Mouse (Mus musculus) thymus, adult 2 months (tissue): Measurements from ENCODE around the gene Unc13a. TPM values are rescaled to one million over a fixed set of nuclear protein-coding genes. Genes with fewer than 3 reads are reported as not detected.

Experiments used
- DNase-seq: peaks from one replicate; pipeline ENCODE4 v3.0.0; 2021
- H3K27ac ChIP-seq: fragments of 200-500 bp; 2 replicates; pipeline ENCODE4 v1.5.1; 2012; ENCODE audit warnings: low read length, control low read depth; ENCODE audit not compliant: control insufficient read depth, insufficient read depth
- H3K27me3 ChIP-seq: fragments of 200-500 bp; 2 replicates; pipeline ENCODE4 v1.6.1; 2012; ENCODE audit warnings: mild to moderate bottlenecking, low read length, moderate library complexity, mixed read lengths; ENCODE audit not compliant: control insufficient read depth, insufficient read depth
- H3K36me3 ChIP-seq: fragments of 200-500 bp; 2 replicates; pipeline ENCODE4 v1.6.1; 2012; ENCODE audit warnings: mild to moderate bottlenecking, low read length, moderate library complexity; ENCODE audit not compliant: control insufficient read depth, insufficient read depth
- H3K4me1 ChIP-seq: fragments of 200-500 bp; replicated peaks from 2 replicates; pipeline ENCODE4 v1.6.1; 2012; ENCODE audit warnings: low read length; ENCODE audit not compliant: control insufficient read depth, insufficient read depth
- H3K4me3 ChIP-seq: fragments of 200-500 bp; 2 replicates; pipeline ENCODE4 v1.5.1; 2012; ENCODE audit warnings: mild to moderate bottlenecking, low read length, control low read depth, moderate library complexity; ENCODE audit not compliant: control insufficient read depth, insufficient read depth
- CTCF ChIP-seq: fragments of 200-500 bp; IDR thresholded peaks from 2 replicates; pipeline ENCODE4 v1.5.1; 2012; ENCODE audit warnings: mild to moderate bottlenecking, control low read depth, low read length, moderate library complexity, borderline replicate concordance; ENCODE audit not compliant: control insufficient read depth, poor library complexity, insufficient read depth; ENCODE audit errors: extremely low read depth
- POLR2A ChIP-seq: fragments of 200-500 bp; IDR thresholded peaks from 2 replicates; pipeline ENCODE4 v1.6.1; 2012; ENCODE audit warnings: mild to moderate bottlenecking, low read length, control low read depth, moderate library complexity; ENCODE audit not compliant: control insufficient read depth, poor library complexity, insufficient read depth; ENCODE audit errors: extremely low read depth
- WGBS: fragments of 180-500 bp; shearing (Covaris S2); methylation state at CpG from one replicate; pipeline ENCODE4 v1.1.7; 2018; 5-methylcytosine and 5-hydroxymethylcytosine counted together
- polyA plus RNA-seq: library from polyadenylated mRNA; depleted of rRNA; stranded (reverse); fragments of >200 nt; gene quantifications from 2 replicates; pipeline ENCODE4 v1.2.3, GENCODE M21; 2012

The Unc13a gene
- polyA plus RNA-seq, 1 experiment: 1.6 TPM

GRCm38 (mm10) chr8:71679550-71680168 is 8.1 kb upstream of the Unc13a start:
- DNase-seq: no peak
- WGBS: 96% methylated on average over 46 of the region's 46 CpGs
- Histone ChIP-seq H3K27ac (no peak overlapping the region), H3K27me3 (no peaks in the 10 kb centered on the region), H3K4me3 (no peak overlapping the region), H3K36me3 (no peaks in the 10 kb centered on the region), H3K4me1 (peaks cover 23% of the 10 kb centered on the region)
- TF ChIP-seq CTCF (no peak), POLR2A (no peak)

GRCm38 (mm10) chr8:71679116-71679515 is 7.6 kb upstream of the Unc13a start:
- peaks cover 23% of the 10 kb centered on the region for H3K4me1 ChIP-seq
- TF ChIP-seq POLR2A (no peak), CTCF (no peak)
- no peak overlapping the region for H3K4me3 ChIP-seq
- H3K36me3 ChIP-seq: no peaks in the 10 kb centered on the region
- H3K27ac ChIP-seq: no peak overlapping the region
- no peak for DNase-seq
- WGBS: 96% methylated on average over 16 of the region's 16 CpGs
- H3K27me3 ChIP-seq: no peaks in the 10 kb centered on the region

GRCm38 (mm10) chr8:71678216-71678615 is 6.7 kb upstream of the Unc13a start:
- TF ChIP-seq CTCF: no peak
- no peak for TF ChIP-seq POLR2A
- 79% methylated on average over 4 of the region's 4 CpGs for WGBS
- no peaks in the 10 kb centered on the region for H3K27me3 ChIP-seq
- H3K4me1 ChIP-seq: peaks cover 23% of the 10 kb centered on the region
- H3K4me3 ChIP-seq: no peak overlapping the region
- no peak overlapping the region for H3K27ac ChIP-seq
- no peak for DNase-seq
- no peaks in the 10 kb centered on the region for H3K36me3 ChIP-seq

GRCm38 (mm10) chr8:71677555-71677954 is 6.0 kb upstream of the Unc13a start:
- DNase-seq: peak; percentile 35
- no peak overlapping the region for H3K27ac ChIP-seq

GRCm38 (mm10) chr8:71676803-71677202 is 5.2 kb upstream of the Unc13a start:
- no peaks in the 10 kb centered on the region for H3K36me3 ChIP-seq
- no peaks in the 10 kb centered on the region for H3K27me3 ChIP-seq
- H3K4me3 ChIP-seq: peak overlapping the region; percentile 67
- peaks cover 23% of the 10 kb centered on the region for H3K4me1 ChIP-seq
- no peak for DNase-seq
- 20% methylated on average over 9 of the region's 9 CpGs for WGBS
- peak overlapping the region; percentile 70 for H3K27ac ChIP-seq
- TF ChIP-seq POLR2A: no peak
- TF ChIP-seq CTCF: no peak

More at GRCm38 (mm10) chr8:71677555-71677954, 6.0 kb upstream of the Unc13a start:
- Histone ChIP-seq H3K36me3 (no peaks in the 10 kb centered on the region), H3K4me3 (no peak overlapping the region), H3K4me1 (peaks cover 23% of the 10 kb centered on the region), H3K27me3 (no peaks in the 10 kb centered on the region)
- TF ChIP-seq CTCF (no peak), POLR2A (no peak)

- Histone ChIP-seq H3K27me3 (no peaks in the 10 kb centered on the region), H3K27ac (peak within 1 kb of the TSS; percentile 70), H3K4me3 (peak within 1 kb of the TSS; percentile 67), H3K36me3 (no peaks in the 10 kb centered on the region), H3K4me1 (peaks cover 26% of the 10 kb centered on the region)
- TF ChIP-seq POLR2A (0 out of 2 replicates have a peak, but pooled peaks have one; percentile 33), CTCF (0 out of 2 replicates have a peak, but pooled peaks have one; percentile 37)
- peak; percentile 70 for DNase-seq
- WGBS: under 1% methylated on average over 40 of the region's 40 CpGs
These were observed 4.6 kb upstream of the Unc13a start, which contains the start of gene Jak3 for GRCm38 (mm10) chr8:71676020-71676741. Gene Jak3, plus strand, starts transcription at chr8:71676296.
